Mouse (Mus musculus): ENCODE data around the gene Polr3a. TPM values are rescaled to one million over a fixed set of nuclear protein-coding genes. Genes with fewer than 3 reads are reported as not detected.
"Not testable (repeated sequence)": the region's sequence is repeated elsewhere in the genome, so short reads cannot be mapped to it uniquely, and the experiment has no call there.

Polr3a gene
- polyA plus RNA-seq, 1 experiment from 2014 or later: 14.0 TPM

- peak; percentile 91 for ATAC-seq
- H3K4me1 ChIP-seq (replicated peaks): peaks cover 33% of the 10 kb centered on the region
- H3K9ac ChIP-seq: peak overlapping the region; percentile 98
- peaks cover 22% of the 10 kb centered on the region for H3K36me3 ChIP-seq
- H3K4me3 ChIP-seq (replicated peaks): peak overlapping the region; percentile 88
- no peaks in the 10 kb centered on the region for H3K27me3 ChIP-seq (replicated peaks)
- peak overlapping the region; percentile 71 for H3K4me2 ChIP-seq (replicated peaks)
- peak overlapping the region; percentile 68 for H3K27ac ChIP-seq
- under 1% methylated on average over 64 of the region's 64 CpGs for WGBS
- no peaks in the 10 kb centered on the region for H3K9me3 ChIP-seq
Measured at GRCm38 (mm10) chr14:24490468-24491265, 3.8 kb upstream of the Polr3a start.

- H3K27ac ChIP-seq; H3K27me3 ChIP-seq (replicated peaks); H3K4me2 ChIP-seq (replicated peaks); H3K4me3 ChIP-seq (replicated peaks); H3K9me3 ChIP-seq; ATAC-seq; H3K9ac ChIP-seq: not testable (repeated sequence)
- H3K4me1 ChIP-seq (replicated peaks): peaks cover 34% of the 10 kb centered on the region
- peaks cover 16% of the 10 kb centered on the region for H3K36me3 ChIP-seq
- WGBS: 88% methylated on average over 7 of the region's 7 CpGs
Measured at GRCm38 (mm10) chr14:24489772-24490171, 2.9 kb upstream of the Polr3a start.

- Histone ChIP-seq H3K36me3 (peaks cover 17% of the 10 kb centered on the region), H3K9me3 (no peaks in the 10 kb centered on the region), H3K4me3 (replicated peaks) (peak overlapping the region; percentile 65), H3K4me2 (replicated peaks) (peak overlapping the region; percentile 61), H3K9ac (peak overlapping the region; percentile 71), H3K27me3 (replicated peaks) (no peaks in the 10 kb centered on the region), H3K27ac (peak overlapping the region; percentile 52; the same call in 1 of the 2 replicates), H3K4me1 (replicated peaks) (peaks cover 13% of the 10 kb centered on the region)
- peak; percentile 34 for ATAC-seq
- 4% methylated on average over 13 of the region's 13 CpGs for WGBS
Measured at GRCm38 (mm10) chr14:24486241-24486767, 554 bp downstream of the Polr3a start.

- Histone ChIP-seq H3K36me3 (peaks cover 45% of the 10 kb centered on the region), H3K9ac (no peak overlapping the region), H3K4me3 (replicated peaks) (no peak overlapping the region), H3K4me2 (replicated peaks) (no peak overlapping the region), H3K4me1 (replicated peaks) (no peaks in the 10 kb centered on the region), H3K27me3 (replicated peaks) (no peaks in the 10 kb centered on the region), H3K9me3 (no peaks in the 10 kb centered on the region), H3K27ac (no peak overlapping the region)
- 88% methylated on average over 6 of the region's 6 CpGs for WGBS
- no peak for ATAC-seq
Measured at GRCm38 (mm10) chr14:24468806-24469205, 18.1 kb downstream of the Polr3a start.

- no peak overlapping the region for H3K27ac ChIP-seq
Measured at GRCm38 (mm10) chr14:24458191-24458590, 28.7 kb downstream of the Polr3a start.

GRCm38 (mm10) chr14:24443529-24443928, 43.3 kb downstream of the Polr3a start:
- not testable (repeated sequence) for H3K36me3 ChIP-seq; H3K9ac ChIP-seq; H3K27me3 ChIP-seq (replicated peaks); ATAC-seq; H3K4me2 ChIP-seq (replicated peaks); H3K27ac ChIP-seq; H3K4me3 ChIP-seq (replicated peaks); H3K9me3 ChIP-seq; H3K4me1 ChIP-seq (replicated peaks)
- WGBS: 75% methylated on average over 4 of the region's 4 CpGs

More at GRCm38 (mm10) chr14:24458191-24458590, 28.7 kb downstream of the Polr3a start:
- peaks cover 49% of the 10 kb centered on the region for H3K36me3 ChIP-seq
- no peak overlapping the region for H3K9ac ChIP-seq
- H3K9me3 ChIP-seq: no peaks in the 10 kb centered on the region
- WGBS: 83% methylated on average over 3 of the region's 3 CpGs
- no peak overlapping the region for H3K4me2 ChIP-seq (replicated peaks)
- no peaks in the 10 kb centered on the region for H3K4me1 ChIP-seq (replicated peaks)
- H3K27me3 ChIP-seq (replicated peaks): no peaks in the 10 kb centered on the region
- no peak for ATAC-seq
- no peak overlapping the region for H3K4me3 ChIP-seq (replicated peaks)

Other genes with a start within 250 kb of the Polr3a start
- 10.5 and 11.8 TPM in 2 replicates for gene Dlg5, start 241.1 kb downstream of the Polr3a start, polyA plus RNA-seq (2015; fragmentation: Nextera tagmentation; extraction: Ambion mirVana)
- not detected in 2 replicates for gene E330034G19Rik, start 193.8 kb downstream of the Polr3a start, polyA plus RNA-seq (2015; fragmentation: Nextera tagmentation; extraction: Ambion mirVana)
- gene Rps24, start 67 bp upstream of the Polr3a start, polyA plus RNA-seq (2015; fragmentation: Nextera tagmentation; extraction: Ambion mirVana): 852 and 1,015 TPM in 2 replicates

Measured in intestine, embryonic 15.5 days (tissue).